Mouse (Mus musculus) hindbrain, embryonic 10.5 days (tissue): ENCODE results near the gene Slc20a1. TPM values are rescaled to one million over a fixed set of nuclear protein-coding genes. Genes with fewer than 3 reads are reported as not detected.

ENCODE experiments used
- DNase-seq: peaks from one replicate; pipeline ENCODE4 v3.0.0-alpha.2; 2017; ENCODE audit warnings: low spot score
- H3K27ac ChIP-seq: fragments of 300-500 bp; sonication (generic); 2 replicates; pipeline ENCODE4 v1.5.1; 2016; ENCODE audit warnings: mild to moderate bottlenecking, moderate library complexity
- H3K27me3 ChIP-seq: fragments of 300-500 bp; sonication (generic); 2 replicates; pipeline ENCODE4 v1.6.1; 2016; ENCODE audit warnings: mild to moderate bottlenecking; ENCODE audit not compliant: poor library complexity, insufficient read depth, severe bottlenecking
- H3K36me3 ChIP-seq: fragments of 300-500 bp; sonication (generic); 2 replicates; pipeline ENCODE4 v1.6.1; 2016; ENCODE audit warnings: mild to moderate bottlenecking, moderate library complexity
- H3K4me1 ChIP-seq: fragments of 300-500 bp; sonication (generic); replicated peaks from 2 replicates; pipeline ENCODE4 v1.6.1; 2016; ENCODE audit warnings: mild to moderate bottlenecking
- H3K4me3 ChIP-seq: fragments of 300-500 bp; sonication (generic); 2 replicates; pipeline ENCODE4 v1.5.1; 2016; ENCODE audit warnings: mild to moderate bottlenecking, moderate library complexity
- H3K9me3 ChIP-seq: fragments of 300-500 bp; sonication (generic); 2 replicates; pipeline ENCODE4 v1.6.1; 2016; ENCODE audit warnings: mild to moderate bottlenecking, moderate library complexity
- WGBS: fragments of 180-500 bp; shearing (Covaris S2); methylation state at CpG from one replicate; pipeline ENCODE4 v1.1.7; 2016; 5-methylcytosine and 5-hydroxymethylcytosine counted together
- polyA plus RNA-seq: library from polyadenylated mRNA; unstranded; fragments of >200 nt; fragmentation: Nextera tagmentation; extraction: Ambion mirVana; gene quantifications from 2 replicates; pipeline ENCODE4 v1.2.1, GENCODE M21; 2016

The Slc20a1 gene
- polyA plus RNA-seq, 1 experiment from 2014 or later = 37.8 TPM

DNA sequence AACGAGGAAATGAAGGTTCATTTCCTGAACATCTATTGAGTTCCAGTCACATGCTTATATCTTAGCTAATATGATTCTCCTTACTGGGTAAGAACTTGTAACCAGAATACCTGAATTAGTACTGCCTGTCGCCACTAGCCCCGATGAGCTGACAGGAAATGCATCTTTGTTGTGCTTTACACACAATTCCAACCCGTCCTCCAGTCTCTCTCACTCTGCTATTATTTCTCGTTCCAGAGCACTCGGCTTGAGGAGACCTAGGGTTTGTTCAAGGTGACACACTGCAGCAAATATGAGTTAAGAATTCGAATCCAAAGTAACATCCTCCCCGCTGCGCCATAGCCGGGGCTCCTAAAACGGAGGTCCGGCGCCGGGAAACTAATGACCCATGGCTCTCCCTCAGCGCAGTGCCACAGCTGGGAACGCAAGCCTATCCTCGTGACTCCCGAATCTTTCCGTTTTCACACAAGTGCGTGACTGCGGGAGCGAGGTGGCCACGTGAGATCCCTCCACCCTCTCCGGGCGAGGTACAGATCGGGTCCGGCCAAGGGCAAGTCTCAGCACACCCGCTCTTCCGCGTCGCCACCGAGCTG, 625 bp upstream of the Slc20a1 start:
- Histone ChIP-seq H3K27ac (peak overlapping the region; percentile 98), H3K27me3 (no peaks in the 10 kb centered on the region), H3K4me1 (peaks cover 37% of the 10 kb centered on the region), H3K9me3 (no peaks in the 10 kb centered on the region), H3K36me3 (peaks cover 30% of the 10 kb centered on the region), H3K4me3 (peak overlapping the region; percentile 93)
- WGBS = 2% methylated on average over 32 of the region's 32 CpGs
- no peak for DNase-seq

DNA sequence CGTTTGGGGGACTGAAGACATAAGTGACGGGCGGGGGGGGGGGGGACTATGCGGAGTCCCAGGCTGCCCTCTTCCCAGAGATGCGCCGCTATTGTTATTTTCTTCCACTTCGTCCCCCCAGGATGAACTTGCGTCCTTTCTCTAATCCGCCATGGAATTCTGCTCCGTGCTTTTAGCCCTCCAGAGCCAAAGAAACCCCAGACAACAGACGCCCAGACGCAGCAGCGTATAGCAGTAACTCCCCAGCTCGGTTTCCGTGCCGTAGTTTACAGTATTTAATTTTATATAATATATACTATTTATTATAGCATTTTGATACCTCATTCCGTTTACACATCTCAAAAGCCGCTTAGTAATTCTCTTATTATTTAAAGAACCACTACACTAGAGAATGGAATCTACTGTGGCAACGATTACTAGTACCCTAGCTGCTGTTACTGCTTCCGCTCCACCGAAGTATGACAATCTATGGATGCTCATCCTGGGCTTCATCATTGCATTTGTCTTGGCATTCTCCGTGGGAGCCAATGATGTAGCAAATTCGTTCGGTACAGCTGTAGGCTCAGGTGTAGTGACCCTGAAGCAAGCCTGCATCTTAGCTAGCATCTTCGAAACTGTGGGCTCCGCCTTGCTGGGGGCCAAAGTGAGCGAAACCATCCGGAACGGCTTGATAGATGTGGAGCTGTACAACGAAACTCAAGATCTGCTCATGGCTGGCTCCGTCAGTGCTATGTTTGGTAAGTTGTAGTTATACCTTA, 943 bp downstream of the Slc20a1 start:
- Histone ChIP-seq H3K9me3 (no peaks in the 10 kb centered on the region), H3K4me1 (peaks cover 32% of the 10 kb centered on the region), H3K36me3 (peaks cover 46% of the 10 kb centered on the region), H3K4me3 (peak overlapping the region; percentile 93), H3K27ac (peak overlapping the region; percentile 98), H3K27me3 (no peaks in the 10 kb centered on the region)
- WGBS = 29% methylated on average over 31 of the region's 31 CpGs
- peak; percentile 22 for DNase-seq

DNA sequence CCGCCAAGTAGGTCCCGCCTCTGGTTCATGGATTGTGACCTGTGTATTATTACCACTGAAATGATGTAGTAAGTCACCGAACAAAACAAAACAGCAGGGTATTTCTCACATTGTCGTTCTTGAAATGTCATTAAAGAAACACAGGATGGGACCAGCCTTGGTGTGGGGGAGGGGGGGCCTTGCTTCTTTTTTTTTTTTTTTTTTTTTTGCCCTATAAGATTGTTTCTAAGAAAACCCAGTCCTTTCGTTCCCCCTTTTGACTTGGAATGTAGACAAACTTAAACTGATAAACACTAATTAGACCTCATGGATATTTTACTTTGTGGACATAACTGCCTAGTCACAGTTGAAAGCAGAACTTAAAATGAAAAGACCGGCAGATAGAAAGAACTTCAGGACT, 6.4 kb downstream of the Slc20a1 start:
- no peaks in the 10 kb centered on the region for H3K27me3 ChIP-seq
- H3K9me3 ChIP-seq = no peaks in the 10 kb centered on the region
- peaks cover 99% of the 10 kb centered on the region for H3K36me3 ChIP-seq
- H3K4me1 ChIP-seq = peaks cover 15% of the 10 kb centered on the region
- WGBS = 83% methylated on average over 6 of the region's 6 CpGs
- no peak overlapping the region for H3K4me3 ChIP-seq
- no peak for DNase-seq
- H3K27ac ChIP-seq = no peak overlapping the region

DNA sequence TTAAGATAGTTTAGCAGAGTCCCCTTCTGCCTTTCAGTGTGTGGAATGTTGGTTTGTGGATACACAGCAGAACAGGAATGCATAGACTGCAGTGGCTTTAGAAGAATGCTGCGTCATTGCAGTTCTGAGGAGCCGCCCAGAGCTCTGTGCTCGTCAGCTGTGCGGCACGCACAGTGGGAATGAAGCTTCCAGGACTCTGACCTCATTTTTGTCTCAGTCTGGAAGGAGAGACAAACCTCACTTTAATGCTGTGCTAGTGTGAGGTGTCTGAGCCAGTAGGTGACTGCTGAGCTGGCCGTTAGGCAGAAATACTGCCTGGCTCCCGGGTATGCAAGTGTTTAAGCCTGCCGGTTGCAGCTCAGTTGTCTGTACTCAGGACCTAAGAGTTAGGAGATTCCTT, 8.3 kb downstream of the Slc20a1 start:
- Histone ChIP-seq H3K9me3 (no peaks in the 10 kb centered on the region), H3K36me3 (peaks cover 100% of the 10 kb centered on the region), H3K4me1 (no peaks in the 10 kb centered on the region), H3K27ac (no peak overlapping the region), H3K27me3 (no peaks in the 10 kb centered on the region), H3K4me3 (no peak overlapping the region)
- 86% methylated on average over 8 of the region's 8 CpGs for WGBS
- DNase-seq = no peak

DNA sequence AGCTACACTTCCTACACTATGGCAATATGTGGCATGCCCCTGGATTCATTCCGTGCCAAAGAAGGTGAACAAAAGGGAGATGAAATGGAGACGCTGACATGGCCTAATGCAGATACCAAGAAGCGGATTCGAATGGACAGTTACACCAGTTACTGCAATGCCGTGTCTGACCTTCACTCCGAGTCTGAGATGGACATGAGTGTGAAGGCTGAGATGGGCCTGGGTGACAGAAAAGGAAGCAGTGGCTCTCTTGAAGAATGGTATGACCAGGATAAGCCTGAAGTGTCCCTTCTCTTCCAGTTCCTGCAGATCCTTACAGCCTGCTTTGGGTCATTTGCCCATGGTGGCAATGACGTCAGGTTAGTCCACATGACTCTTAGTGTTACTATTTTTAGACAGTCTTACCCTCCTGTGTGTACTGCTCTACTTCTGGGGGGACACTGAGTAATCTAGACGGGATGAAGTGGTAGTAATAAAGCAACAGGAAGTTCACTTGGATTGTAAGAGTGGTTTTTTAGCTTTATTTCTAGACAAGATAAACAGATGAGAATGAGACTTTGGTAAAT, 9.7 kb downstream of the Slc20a1 start:
- no peak for DNase-seq
- Histone ChIP-seq H3K36me3 (peaks cover 98% of the 10 kb centered on the region), H3K9me3 (no peaks in the 10 kb centered on the region), H3K27ac (no peak overlapping the region), H3K4me1 (no peaks in the 10 kb centered on the region), H3K4me3 (no peak overlapping the region), H3K27me3 (no peaks in the 10 kb centered on the region)
- WGBS = 92% methylated on average over 8 of the region's 8 CpGs

DNA sequence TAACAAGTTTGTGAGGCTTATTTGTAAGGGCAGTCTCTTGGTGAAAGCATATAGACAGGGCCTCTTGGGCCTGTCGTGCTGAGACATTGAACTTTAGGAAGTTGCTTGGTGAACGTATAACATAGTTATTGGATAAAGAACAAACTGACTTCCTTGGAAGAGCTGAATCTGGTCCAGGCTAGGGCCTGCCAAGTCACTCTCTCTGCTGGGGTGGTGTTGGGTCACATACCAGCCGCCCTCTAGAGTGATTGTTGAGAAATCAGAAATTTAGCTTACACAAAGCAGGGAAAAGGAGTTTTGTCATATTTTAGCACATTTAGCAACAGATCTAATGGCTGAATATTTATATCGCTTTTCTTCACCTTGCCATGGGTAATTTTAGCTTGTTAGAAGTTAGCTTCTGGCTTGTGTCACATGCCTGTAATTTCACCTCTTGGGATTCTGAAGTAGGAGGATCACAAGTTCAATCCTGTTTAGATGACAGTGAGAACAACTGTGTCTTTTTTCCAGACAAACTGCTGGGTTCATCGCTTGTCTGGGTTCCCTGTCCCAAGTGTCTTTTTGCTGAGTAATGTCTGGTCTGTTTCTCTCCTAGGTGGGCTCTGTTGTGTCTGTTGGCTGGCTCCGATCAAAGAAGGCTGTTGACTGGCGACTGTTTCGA, 11.7 kb downstream of the Slc20a1 start:
- no peak for DNase-seq
- peaks cover 78% of the 10 kb centered on the region for H3K36me3 ChIP-seq
- 95% methylated on average over 8 of the region's 8 CpGs for WGBS

DNA sequence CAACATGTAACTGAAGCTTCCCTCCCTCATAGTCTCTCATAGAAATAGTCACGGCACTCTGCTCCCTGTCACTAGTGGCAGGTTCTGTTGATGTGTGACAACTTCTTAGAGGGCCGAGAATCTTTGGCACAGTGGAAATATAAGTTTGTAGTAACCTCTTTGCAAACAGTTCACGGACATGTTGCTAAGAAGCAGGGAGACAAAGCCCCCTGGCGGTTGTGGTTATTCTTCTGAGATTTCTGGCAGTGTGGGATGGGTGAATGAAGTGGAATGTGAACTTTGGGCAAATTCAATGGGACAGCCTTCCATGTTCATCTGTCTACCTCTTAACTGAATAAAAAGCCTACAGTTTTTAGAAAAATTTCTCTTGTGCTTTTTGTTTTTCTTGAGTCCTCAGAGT, 12.7 kb downstream of the Slc20a1 start:
- Histone ChIP-seq H3K9me3 (no peaks in the 10 kb centered on the region), H3K36me3 (peaks cover 68% of the 10 kb centered on the region), H3K4me3 (no peak overlapping the region), H3K4me1 (no peaks in the 10 kb centered on the region), H3K27me3 (no peaks in the 10 kb centered on the region), H3K27ac (no peak overlapping the region)
- no peak for DNase-seq
- 88% methylated on average over 4 of the region's 4 CpGs for WGBS

More for the DNA sequence above, 11.7 kb downstream of the Slc20a1 start:
- Histone ChIP-seq H3K4me1 (no peaks in the 10 kb centered on the region), H3K4me3 (no peak overlapping the region), H3K27me3 (no peaks in the 10 kb centered on the region), H3K27ac (no peak overlapping the region), H3K9me3 (no peaks in the 10 kb centered on the region)

DNA sequence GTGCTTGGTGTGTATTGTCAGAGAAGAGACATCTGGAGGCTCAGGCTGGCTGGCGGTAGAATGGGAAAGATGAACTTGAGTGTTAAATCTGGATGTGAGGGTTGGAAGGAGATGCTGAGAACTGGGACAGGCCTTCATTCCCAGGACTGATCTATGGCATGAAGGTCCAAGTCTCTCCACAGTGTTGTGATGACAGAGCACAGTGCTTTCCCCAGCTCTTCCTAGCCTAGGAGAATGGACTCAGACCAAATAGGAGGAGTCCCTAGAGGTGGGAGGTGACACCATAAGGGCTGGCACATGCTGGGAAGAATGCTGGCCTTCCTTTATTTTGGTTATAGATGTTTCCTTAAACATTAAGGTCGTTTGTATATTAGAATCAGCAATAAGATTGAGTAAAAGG, 13.4 kb downstream of the Slc20a1 start:
- H3K4me3 ChIP-seq = no peak overlapping the region
- no peaks in the 10 kb centered on the region for H3K9me3 ChIP-seq
- H3K27ac ChIP-seq = no peak overlapping the region
- DNase-seq = no peak
- H3K4me1 ChIP-seq = no peaks in the 10 kb centered on the region
- H3K27me3 ChIP-seq = no peaks in the 10 kb centered on the region
- H3K36me3 ChIP-seq = peaks cover 61% of the 10 kb centered on the region
- 83% methylated on average over 2 of the region's 2 CpGs for WGBS

DNA sequence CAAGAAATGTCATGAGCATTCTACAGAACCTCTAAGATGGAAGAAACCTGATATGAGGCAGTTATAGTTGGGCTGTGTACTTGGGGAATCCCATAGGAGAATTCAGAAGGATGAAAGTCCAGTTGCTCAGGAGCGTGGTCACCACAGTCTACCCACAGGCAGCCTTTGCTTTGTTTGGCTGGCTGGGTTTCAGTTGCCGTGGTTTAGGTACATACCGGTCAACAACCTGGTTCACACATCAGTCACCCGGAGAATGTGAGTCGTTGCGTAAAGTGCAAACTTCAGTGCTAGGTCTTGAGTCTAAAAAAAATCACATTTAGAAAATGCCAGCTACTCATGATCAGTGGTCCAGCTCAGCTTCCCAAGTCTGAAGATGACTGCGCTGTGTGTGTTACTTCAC, 14.0 kb downstream of the Slc20a1 start:
- Histone ChIP-seq H3K9me3 (no peaks in the 10 kb centered on the region), H3K27ac (no peak overlapping the region), H3K4me3 (no peak overlapping the region), H3K36me3 (peaks cover 54% of the 10 kb centered on the region), H3K27me3 (no peaks in the 10 kb centered on the region), H3K4me1 (no peaks in the 10 kb centered on the region)
- 91% methylated on average over 7 of the region's 7 CpGs for WGBS
- no peak for DNase-seq

DNA sequence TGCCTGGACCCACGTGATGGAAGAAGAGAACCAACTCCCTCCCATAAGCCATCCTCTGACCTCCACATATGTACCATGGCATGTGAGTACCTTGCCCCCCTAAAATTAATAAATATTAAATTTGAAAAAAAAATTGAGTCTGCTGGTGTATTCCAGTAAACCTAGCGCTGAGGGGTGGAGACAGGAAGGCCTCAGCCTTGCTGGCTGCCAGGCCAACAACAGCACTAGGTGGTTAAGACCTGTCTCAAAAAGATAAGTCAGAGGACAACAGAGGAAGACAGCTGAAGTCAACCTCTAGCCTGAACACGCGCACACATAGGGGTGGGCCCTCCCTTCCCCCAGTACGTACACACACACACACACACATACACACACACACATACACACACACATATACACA, 16.2 kb downstream of the Slc20a1 start:
- DNase-seq = no peak
- WGBS = 93% methylated on average over 5 of the region's 5 CpGs
- H3K4me3 ChIP-seq = no peak overlapping the region
- H3K36me3 ChIP-seq = peaks cover 32% of the 10 kb centered on the region
- no peak overlapping the region for H3K27ac ChIP-seq
- no peaks in the 10 kb centered on the region for H3K9me3 ChIP-seq
- no peaks in the 10 kb centered on the region for H3K27me3 ChIP-seq
- H3K4me1 ChIP-seq = no peaks in the 10 kb centered on the region

DNA sequence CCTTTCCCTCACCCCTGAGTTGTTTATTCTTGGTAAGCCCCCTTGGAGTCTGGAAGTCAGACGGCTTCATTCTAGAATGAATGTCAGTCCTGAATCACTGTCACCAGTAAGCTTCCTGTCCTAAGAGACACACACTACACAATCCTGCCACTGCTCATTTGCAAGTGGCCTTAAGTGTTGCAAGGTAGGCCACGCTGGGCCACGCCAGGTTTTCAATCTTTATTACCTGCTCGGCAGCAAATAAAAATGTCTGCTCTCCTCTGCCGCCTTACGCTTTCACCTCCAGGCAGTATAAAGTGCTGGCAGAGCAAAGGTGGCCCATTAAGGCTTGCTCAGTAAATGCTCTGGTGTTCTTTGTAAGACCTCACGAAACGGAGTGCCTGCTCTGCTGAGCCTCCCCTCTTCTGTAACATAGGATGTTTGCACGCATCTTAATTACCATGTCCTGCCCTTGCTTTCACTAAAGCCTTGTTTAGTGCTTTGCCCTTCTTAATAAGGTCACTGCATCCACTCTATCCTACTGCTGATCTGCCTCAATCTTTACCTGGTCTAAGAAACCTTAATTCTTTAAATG, 19.1 kb downstream of the Slc20a1 start:
- no peaks in the 10 kb centered on the region for H3K4me1 ChIP-seq
- WGBS = 80% methylated on average over 9 of the region's 9 CpGs

DNA sequence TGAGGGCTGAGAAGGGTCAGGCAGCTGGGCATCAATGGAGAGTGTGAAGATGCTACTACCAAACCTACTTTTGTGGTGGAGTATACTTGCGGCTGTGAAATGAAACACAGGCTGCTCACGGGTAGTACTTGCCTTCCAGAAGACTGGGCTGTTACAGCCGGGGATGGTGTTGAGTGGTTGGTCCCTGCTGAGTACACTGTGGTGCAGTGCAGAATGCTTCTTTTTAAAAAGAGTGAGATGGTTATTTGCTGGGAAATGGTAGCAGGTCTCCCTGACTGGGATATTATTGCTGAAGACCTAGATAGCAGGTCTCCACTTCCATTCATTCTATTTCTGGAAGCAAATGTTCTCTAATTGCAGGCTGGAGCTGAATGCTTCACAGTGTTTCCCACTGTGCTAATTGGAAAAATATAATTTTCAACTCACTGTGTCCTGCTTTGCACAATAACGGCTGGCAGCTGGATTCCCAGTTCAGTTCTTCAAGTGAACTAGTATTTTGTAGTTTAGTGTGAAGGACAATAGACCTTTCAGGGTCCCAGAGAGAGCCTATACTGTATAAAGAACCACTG, 20.1 kb downstream of the Slc20a1 start:
- Histone ChIP-seq H3K4me1 (no peaks in the 10 kb centered on the region), H3K9me3 (no peaks in the 10 kb centered on the region), H3K4me3 (no peak overlapping the region), H3K27me3 (no peaks in the 10 kb centered on the region), H3K36me3 (no peaks in the 10 kb centered on the region), H3K27ac (no peak overlapping the region)
- WGBS = 87% methylated on average over 4 of the region's 4 CpGs
- no peak for DNase-seq

More for the DNA sequence above, 19.1 kb downstream of the Slc20a1 start:
- Histone ChIP-seq H3K36me3 (peaks cover 3% of the 10 kb centered on the region), H3K9me3 (no peaks in the 10 kb centered on the region), H3K27me3 (no peaks in the 10 kb centered on the region), H3K27ac (no peak overlapping the region), H3K4me3 (no peak overlapping the region)
- DNase-seq = no peak
